Mouse (Mus musculus) c-Kit-positive CD71-negative TER-119-negative erythroid progenitor cells, embryonic 14.5 days (primary cell): ENCODE results near the gene Auh.

Source experiments
- DNase-seq: peaks from one replicate; pipeline ENCODE4 v3.0.0-alpha.2; 2013; ENCODE audit warnings: low read depth

The Auh gene

DNA sequence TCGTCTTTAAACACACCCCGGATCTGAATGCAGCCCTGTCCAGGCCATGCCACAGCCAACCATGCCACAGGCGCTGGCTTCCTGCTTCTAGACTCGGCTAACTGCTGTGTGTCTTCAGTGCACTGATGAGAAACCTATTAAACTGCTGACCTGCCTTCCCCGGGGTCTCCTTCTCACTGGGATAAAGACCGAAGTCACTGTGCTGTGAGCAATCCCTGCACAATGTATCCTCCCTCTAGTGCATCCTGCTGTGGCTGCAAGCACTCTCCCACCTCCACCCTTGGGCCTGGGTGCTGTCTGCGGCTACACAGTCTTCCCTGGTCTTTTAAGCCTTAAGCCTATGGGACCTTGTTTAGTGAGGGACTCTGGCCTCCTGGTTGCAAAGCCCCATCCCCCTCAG, 50.7 kb downstream of the Auh start:
- DNase-seq: no peak

DNA sequence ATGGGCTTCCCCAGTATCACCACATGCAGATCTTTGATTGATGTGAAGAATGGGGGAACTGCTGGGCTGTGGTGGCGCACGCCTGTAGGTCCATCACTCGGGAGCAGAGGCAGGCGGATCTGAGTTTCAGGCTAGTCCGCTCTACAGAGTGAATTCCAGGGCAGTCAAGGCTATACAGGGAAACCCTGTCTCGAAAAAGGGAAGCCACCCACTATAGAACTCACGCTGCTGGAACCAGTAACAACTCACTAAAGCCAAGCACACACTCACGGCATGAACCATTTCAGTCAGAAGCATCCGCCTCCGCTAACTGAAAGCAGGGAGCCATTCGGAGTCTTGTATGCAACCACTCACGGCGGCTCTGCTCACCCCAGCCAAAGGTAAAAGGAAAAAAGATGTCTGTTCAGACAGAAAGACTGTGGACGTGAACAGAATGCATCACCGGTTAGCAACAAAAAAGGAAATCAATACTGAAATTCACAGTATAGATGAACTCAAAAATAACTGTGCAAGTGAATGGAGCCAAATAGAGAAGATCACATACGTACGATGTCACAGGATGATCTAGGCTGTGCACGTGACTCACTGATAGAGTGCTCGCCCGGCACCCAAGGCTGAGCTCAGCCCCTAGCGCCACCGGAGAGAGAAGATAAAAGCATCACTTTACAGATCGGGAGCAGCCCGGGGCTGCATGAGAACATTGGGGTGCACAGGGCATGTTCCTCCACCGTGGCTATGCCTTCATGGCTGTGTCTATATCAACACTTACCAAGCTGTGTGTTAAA, 53.7 kb downstream of the Auh start:
- DNase-seq: no peak

DNA sequence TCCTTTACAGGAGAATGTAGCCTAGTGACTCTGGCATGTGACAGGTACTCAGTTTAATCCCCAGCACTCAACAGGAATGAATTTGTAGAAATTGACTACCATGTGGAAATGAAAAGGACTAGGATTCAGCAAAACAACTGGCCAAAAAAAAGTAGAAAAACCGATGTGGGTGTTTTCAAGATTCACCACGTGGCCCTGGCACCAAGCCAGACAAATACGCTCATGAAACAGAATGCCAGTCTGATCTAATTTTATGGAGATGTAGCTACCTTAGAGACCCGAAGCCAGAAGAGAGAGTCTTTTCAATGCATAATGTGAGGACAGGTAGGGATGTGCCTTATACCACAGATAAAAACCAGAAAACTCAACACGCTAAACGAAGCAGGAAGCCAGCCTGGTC, 54.4 kb downstream of the Auh start:
- DNase-seq: no peak

DNA sequence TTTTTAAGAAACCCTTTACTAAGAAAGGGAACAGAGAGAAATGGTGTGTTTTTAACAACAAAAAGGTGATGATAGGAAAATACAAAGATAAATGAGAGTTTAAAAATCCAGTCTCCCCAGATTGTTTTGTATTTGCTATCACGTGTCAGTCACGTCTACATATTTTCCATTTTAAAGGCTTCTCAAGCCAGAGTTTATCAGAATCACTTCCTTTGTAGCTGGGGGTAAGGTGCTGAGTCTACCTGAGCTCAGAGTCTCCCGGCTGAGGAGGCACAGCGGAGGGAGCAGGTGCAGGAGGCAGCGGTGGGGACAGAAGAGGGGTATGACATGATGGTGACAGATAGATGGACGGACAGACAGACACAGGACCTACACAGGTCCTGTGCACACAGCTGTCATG, 55.1 kb downstream of the Auh start:
- DNase-seq: no peak

DNA sequence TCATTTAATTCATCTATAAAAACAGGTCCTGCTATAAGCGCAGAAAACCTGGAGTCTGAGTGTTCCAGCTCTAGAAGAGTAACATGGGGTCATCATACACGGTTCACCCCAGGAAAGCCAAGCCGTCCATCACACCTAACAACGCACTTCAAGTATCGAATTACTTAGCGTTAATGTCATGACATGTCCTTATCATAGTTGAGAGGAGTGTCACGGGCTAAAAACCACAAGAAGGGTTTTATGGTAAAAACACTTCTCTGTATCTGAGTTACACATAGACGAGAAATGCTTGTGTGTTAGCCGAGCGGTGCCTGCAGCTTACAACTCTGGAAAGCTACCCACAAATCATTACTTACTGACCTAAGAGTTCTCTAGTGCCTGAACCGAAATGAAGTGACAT, 55.6 kb downstream of the Auh start:
- no peak for DNase-seq

DNA sequence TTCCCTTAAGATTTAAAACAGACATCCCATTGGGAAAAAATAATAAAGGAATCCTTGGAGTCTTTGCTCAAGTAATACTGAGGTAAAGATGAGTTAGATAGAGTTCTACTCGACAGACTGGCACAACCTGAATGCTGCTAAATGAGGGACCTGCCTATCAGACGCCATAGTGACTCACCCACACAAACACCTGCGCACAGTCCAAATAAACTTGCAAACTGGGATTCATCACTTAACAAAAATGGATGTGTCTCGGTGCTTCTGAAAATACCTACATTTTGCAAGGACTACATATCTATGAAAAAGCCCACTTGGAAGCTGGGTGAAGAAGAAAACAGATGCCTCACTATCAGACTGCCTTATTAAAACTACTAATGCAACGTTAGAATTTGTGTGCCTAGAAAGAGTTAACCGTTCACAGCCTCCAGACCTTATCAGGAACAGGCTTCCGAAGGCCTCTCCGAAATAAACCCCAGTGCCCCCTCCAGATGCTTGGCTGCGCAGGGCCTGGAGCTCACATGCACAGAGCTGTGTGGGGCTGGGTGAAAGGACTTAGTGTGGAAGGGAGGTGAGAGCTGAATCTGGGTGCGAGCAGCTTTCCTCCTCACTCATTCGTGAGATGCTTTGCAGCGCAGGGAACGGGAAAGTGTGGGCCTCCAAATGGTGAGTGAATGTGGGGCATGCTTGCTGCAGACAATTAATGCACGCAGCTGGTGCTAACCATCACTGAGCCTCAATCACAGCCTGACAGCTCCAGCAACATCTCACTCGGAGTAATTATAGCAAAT, 63.3 kb downstream of the Auh start:
- DNase-seq: no peak

DNA sequence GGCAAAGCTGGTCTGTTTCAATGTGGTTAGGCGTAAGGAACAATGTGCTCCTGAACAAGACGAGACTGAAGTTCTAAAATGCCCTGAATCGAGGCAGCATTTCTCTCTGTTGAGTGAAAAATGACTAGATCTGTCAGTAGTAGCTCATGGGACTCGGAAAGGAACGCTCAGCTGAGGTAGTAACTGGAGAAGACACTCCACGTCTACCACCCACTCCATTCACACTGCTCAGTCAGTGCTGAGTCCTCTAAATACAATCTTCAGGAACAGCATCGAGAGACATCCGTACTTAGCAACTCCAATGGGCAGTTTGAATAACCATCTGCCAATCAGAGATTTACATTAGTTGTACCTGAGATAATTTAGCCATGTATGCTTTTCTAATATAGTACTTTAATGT, 66.0 kb downstream of the Auh start:
- no peak for DNase-seq

DNA sequence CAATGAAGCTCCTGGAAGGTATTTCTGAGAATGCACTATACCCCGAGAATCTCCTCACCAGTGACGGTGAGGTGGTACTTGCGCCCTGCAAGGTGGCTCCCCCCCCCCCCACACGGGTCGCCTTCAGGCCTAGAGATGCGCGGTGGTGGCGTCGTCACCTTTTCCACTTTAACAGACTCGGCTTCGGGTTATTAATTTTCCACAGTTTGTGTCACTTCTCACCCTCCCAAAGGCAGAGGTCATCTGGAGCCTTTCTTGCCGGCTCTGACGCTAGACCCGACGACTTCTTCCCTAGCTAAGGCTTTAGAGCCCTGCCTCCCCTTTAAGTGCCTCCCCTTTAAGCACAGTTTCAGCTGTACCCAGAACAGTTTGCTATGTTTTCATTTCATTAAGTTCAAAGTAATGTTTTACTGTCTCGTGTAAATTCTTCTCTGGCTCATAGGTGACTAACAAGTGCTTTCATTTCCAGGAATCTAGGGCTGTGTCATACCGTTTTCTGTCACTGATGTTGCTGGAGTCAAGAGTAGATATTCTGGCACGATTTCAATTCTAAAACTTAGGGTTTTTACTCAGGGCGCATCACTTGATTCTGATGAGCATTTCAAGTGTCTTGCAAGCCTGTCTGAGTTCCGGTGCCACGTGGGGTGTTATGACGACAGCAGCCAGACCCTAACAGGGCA, 69.3 kb downstream of the Auh start:
- no peak for DNase-seq

DNA sequence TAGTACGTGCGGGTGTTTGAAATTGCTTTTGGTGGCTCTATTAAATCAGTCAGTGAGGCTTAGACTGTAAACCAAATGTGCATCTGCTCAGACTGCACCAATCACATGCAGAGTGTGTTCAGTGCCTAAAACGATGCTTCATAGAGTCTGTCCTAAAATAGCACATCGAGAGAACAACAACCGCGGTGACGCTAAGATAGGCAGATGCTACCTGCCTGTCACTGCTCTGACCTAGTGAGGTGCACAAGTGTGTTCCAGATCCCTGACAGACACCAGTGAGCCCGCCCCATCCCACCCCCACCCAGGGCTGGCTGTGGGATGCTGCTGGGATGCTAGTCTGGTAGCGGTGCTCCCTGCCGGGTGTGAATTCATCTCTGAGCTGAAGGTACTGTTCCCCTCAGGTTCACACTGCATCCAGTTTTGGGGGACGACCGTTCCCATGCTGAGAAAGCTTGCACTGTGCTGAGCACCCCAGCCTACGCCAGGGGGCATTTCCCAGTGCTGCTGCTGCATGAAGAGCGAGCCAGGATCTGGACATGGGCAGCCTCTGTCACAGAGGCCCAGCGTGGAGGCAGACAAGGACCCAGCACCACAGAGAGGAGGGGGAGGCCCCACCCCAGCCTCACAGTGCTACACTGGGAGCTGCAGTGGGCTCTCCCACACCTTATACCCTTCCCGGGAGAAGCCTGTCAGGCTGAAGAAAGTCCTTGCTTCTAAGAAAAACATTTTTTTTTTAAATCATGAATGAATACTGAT, 70.2 kb downstream of the Auh start:
- DNase-seq: no peak

DNA sequence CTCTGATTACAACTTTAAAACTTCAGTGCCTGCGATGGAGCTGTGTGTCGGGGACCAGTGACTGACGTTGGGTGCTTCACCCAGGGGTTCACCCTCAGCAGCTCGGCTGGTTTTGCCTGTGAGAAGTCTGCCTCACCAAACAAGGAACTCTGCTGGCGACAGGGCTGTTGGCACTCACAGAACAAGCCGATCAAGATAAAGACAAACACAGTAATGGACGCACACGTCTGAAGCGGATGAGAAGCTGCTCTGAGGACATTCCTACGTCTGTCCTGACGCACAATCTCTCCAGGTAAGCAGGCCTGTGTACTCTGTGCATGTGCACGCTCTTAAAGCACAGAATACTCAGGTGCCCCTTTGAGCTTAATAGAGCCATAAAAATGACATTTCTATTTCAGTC, 71.1 kb downstream of the Auh start:
- DNase-seq: no peak

DNA sequence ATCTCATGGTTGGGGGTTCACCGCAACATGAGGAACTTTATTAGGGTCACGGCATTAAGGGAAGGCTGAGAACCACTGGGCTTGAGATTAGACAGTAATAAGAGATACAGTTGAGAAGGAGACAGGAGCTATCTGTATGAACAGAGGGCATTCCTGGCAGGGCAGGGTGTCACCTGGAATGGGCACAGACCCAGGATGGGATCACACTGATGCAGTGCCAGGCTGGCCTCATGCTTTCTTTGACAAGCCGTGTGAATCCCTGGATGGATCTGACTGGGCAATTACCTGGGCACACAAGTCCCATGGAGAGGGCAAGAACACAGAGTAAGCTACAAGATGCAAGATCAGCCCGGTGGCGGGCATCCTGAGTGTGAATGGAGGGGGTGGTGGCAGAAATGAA, 71.7 kb downstream of the Auh start:
- DNase-seq: no peak

DNA sequence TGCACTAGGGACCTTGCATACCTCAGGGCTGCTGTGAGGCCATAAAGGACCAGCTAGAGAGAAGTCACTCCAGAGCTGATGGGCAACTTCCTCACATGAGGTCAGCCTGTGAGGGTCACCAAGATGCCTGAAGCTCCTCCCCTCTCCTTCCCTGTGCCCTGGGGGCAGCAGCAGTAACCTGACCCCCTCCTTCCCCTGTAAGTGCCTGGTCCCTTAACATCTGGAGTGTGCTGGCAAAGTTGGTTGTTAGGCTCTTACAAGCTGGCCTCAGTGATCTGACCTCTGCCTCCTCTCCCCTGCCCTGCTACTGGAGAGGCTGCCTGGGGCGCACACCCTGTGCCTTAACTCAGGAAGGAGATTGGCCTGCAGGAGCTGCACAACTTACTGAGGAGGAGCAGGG, 75.9 kb downstream of the Auh start:
- no peak for DNase-seq

DNA sequence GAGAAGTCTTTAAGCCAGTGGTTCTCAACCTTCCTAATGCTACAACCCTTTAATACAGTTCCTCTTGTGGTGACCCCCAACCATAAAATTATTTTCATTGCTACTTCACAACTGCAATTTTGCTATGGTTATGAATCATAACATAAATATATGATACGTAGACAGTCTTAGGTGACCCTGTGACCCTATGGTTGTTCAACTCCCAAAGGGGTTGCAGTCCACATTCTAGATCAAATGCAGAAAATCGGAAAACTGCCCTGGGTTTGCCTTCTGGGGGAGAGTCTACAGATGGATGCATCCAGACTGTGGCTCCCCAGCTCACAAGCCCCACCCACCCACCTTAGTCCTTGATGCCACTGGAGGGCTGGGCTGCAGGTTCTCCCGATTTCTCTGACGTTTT, 77.6 kb downstream of the Auh start:
- DNase-seq: no peak

DNA sequence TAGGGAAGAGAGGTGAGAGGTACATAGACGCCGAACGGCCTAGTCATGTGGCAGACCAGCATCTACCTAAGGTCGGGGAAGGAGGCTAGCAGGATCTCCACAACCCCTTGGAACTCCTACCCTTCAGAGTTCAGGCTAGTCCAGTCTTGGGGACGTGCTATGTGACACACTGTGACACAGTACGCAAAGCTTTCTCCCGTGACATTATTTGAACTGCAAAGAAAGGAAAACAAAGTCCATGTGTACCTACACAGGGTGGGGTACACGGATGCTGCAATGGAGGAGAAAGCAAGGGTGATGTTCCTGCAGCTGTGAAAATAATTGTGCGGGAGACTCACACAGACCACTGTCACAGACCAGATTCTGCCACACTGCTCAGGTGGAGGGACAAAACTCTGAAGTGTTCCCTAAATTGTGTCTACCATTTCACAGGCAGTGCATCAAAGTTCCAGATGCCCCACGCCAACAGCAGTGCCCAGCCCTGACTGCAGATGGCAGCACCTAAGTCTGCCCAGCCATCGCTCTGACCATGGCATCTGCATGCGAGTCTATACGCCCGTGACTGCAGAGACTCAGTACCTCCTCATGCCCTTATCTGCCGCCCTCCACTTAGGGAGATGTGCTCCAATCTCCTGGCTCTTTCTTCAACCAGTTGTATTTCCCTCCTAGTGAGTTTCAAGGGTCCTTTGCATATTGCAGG, 79.3 kb downstream of the Auh start:
- DNase-seq: no peak

DNA sequence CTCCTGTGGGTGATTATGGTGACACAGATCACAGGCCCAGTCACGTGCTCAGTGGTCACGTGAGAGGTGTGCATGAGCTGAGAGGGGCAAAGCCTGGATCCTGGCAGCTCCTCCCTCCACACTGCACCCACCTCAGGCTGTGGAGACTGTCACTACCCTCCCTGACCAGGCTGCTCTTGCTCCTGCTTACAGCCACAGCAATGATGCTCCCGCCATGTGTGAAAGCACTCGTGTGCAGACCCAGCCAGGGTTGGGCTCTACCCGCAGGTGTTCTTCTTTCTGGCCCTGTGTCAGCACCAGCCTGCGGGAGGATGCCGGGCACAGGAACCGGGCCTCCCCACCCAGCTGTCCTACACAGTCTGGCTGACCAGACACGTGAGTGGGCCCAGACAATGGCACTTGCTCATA, 80.1 kb downstream of the Auh start:
- no peak for DNase-seq

DNA sequence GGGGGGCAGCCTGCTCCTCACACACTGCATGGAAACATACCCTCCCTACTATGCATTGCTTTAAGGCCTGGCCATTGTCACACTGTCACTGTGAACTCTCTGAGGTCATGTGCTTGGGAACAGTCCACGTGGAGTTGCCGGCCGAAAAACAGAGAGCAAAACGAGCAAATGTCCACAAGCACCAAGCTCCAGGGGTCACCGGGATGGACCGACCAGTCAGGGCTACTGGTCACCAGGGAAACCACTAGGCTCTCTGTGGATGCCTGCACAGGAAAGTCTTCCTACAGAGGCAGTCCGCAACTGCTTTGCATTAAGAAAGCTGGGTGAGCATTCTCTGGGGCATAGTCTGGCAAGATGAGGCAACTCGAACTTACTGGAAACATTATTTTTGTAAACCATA, 82.0 kb downstream of the Auh start:
- no peak for DNase-seq

DNA sequence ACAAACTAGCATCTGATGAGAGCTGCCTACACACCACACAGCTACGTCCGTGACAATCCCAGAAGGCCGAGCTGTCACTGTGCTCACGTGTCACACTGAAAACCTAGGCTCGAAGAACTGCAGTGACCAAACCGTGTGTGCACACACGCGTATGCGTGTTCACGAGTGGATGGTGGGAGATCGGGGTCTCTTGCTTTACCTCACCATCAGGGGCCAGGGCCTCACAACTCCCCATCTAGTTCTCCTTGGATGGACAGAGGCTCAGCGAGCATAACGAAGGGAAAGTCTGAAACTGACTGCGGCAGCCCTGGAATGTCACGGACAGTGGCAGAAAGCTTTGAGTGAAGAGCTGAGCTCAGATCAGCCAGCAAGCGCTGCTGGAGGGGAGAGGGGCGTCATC, 82.4 kb downstream of the Auh start:
- no peak for DNase-seq

DNA sequence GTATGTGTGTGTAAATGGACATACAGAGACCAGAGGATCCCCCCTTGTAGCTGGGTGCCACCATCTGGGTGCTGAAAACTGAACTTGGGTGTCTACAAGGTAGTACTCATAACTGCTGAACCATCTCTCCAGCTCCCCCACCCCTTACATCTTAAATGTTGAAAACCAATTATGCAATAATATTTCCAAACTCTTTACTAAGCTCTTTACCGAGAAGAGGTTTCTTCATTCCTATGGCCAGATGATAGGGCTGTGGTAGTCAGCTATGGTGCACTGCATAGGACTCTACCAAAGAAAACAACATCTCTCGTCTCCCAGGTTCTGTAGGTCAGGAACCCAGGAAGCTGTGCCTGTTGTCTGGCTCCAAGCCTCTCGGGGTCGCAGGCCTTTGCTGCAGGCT, 83.9 kb downstream of the Auh start:
- no peak for DNase-seq

DNA sequence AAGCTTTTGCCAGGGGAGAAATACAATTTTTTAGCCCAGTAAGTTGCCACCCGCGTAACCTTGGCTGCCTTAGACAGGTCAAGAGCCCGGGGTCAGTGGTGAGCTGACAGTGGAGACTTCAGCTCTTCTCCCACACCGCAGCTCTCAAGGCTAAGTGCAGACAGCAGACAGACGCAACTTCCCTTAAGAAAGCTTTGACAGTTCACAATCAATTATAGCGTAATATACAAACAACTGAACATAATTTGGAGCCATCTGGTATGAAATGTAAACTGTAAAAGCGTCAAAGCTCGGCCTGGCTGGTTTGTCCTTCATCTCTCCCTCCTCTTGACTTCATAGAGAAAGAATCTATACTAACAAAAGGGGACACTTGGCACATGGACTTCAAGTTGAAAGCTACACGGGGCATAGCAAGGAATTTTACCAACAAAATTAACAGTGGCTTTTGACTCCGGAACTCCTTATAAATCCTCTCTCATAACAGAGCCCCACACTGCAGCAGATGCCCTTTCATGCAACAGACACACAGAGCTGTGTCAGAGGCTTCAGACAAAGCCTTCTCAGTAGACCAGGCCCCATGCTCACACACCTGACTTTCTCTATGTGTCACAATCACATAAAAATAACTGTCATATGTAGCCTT, 85.8 kb downstream of the Auh start:
- no peak for DNase-seq

DNA sequence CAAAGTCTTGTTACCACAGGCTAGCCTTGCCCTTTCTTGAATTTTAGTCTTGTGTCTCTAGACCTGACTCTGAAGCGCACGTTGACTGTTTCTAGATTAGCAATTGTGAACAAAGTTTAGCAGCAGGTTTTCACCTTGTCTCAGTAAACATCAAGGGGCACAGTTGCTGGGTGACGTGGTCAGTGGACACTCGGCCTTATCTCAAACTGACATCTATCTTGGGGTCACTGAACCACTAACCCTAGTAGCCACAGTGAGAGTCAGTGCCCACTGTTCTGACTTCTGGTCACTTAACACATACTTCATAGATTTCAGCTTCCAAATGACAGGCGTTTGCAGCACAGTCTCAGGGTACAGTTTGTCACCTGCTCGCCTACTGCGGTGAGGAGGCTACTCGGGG, 93.2 kb downstream of the Auh start:
- DNase-seq: no peak

DNA sequence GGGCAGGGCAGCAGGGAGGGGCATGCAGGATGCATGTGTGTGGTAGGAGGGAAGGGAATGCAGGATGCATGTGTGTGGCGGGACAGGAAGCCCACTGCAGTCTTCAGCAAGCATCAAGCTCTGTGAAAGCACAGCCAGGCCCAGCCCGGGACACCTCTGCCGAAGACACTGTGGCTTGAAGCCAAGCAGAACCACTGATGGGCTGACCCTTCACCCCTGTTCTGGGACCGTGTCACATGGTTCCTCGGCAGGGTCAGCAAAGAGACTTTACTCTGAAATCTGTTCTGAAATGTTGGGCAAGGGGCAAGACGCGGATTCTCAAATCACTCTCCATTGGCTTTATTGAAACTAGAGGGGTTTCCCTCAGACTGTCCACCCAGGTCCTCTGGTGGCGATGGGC, 94.9 kb downstream of the Auh start:
- DNase-seq: no peak
